Mouse (Mus musculus): ENCODE results near the gene Olfr53. TPM values are rescaled to one million over a fixed set of nuclear protein-coding genes. Genes with fewer than 3 reads are reported as not detected.
"Not testable (repeated sequence)": the region's sequence is repeated elsewhere in the genome, so short reads cannot be mapped to it uniquely, and the experiment has no call there.

The Olfr53 gene
- not detected in 2 replicates for total RNA-seq (2012; rRNA removed)

- Histone ChIP-seq H3K9ac (ENCODE audit: insufficient read depth, low read depth, low read length, poor library complexity, severe bottlenecking) (no peak within 1 kb of the TSS), H3K36me3 (ENCODE audit: control insufficient read depth, insufficient read depth, low read length, poor library complexity, severe bottlenecking) (no peaks in the 10 kb centered on the region), H3K27ac (ENCODE audit: insufficient read depth, low read depth, low read length, poor library complexity, severe bottlenecking) (no peak within 1 kb of the TSS), H3K4me1 (ENCODE audit: control insufficient read depth in 2 of 2, insufficient read depth in 2 of 2, low read length in 2 of 2, poor library complexity in 1 of 2) (no peaks in the 10 kb centered on the region), H3K4me3 (ENCODE audit: insufficient read depth in 1 of 2, low read depth in 1 of 2, low read length in 2 of 2, poor library complexity in 1 of 2, severe bottlenecking in 1 of 2) (no peak within 1 kb of the TSS), H3K9me3 (ENCODE audit: control insufficient read depth, insufficient read depth, low read depth, low read length) (no peaks in the 10 kb centered on the region)
- TF ChIP-seq ZC3H11A (IDR thresholded peaks at IDR 0.05; ENCODE audit: borderline replicate concordance, low read depth, low read length) (no peak), MAFK (IDR thresholded peaks at IDR 0.05; ENCODE audit: insufficient read depth, low read depth, low read length) (no peak), HCFC1 (IDR thresholded peaks at IDR 0.05; ENCODE audit: borderline replicate concordance, insufficient read depth, low read length) (no peak), CHD2 (IDR thresholded peaks at IDR 0.05; ENCODE audit: low read depth, low read length) (no peak), ZNF384 (IDR thresholded peaks at IDR 0.05; ENCODE audit: low read depth, low read length) (no peak)
- no peak for DNase-seq (ENCODE audit: low read depth, low spot score)
- in situ Hi-C loops (cut with MboI; ENCODE audit: low sequenced_read_pairs in 2 of 2, unreplicated experiment in 2 of 2) = no loop called here
Measured at GRCm38 (mm10) chr7:140646152-140646551, at the start of gene Olfr53. Gene Olfr53 (plus strand): TSS chr7:140646452.

- DNase-seq (ENCODE audit: low read depth, low spot score); H3K9ac ChIP-seq (ENCODE audit: insufficient read depth, low read depth, low read length, poor library complexity, severe bottlenecking); H3K4me1 ChIP-seq (ENCODE audit: control insufficient read depth in 2 of 2, insufficient read depth in 2 of 2, low read length in 2 of 2, poor library complexity in 1 of 2); H3K36me3 ChIP-seq (ENCODE audit: control insufficient read depth, insufficient read depth, low read length, poor library complexity, severe bottlenecking); H3K27ac ChIP-seq (ENCODE audit: insufficient read depth, low read depth, low read length, poor library complexity, severe bottlenecking); in situ Hi-C loops (cut with MboI; ENCODE audit: low sequenced_read_pairs in 2 of 2, unreplicated experiment in 2 of 2); H3K9me3 ChIP-seq (ENCODE audit: control insufficient read depth, insufficient read depth, low read depth, low read length); H3K4me3 ChIP-seq (ENCODE audit: insufficient read depth in 1 of 2, low read depth in 1 of 2, low read length in 2 of 2, poor library complexity in 1 of 2, severe bottlenecking in 1 of 2): not testable (repeated sequence)
Measured at GRCm38 (mm10) chr7:140600969-140601368, 45.3 kb upstream of the Olfr53 start, which contains the start of gene Olfr46. Gene Olfr46 (plus strand): TSS chr7:140601269.

- H3K27ac ChIP-seq (ENCODE audit: insufficient read depth, low read depth, low read length, poor library complexity, severe bottlenecking); H3K9ac ChIP-seq (ENCODE audit: insufficient read depth, low read depth, low read length, poor library complexity, severe bottlenecking); H3K4me3 ChIP-seq (ENCODE audit: insufficient read depth in 1 of 2, low read depth in 1 of 2, low read length in 2 of 2, poor library complexity in 1 of 2, severe bottlenecking in 1 of 2); H3K4me1 ChIP-seq (ENCODE audit: control insufficient read depth in 2 of 2, insufficient read depth in 2 of 2, low read length in 2 of 2, poor library complexity in 1 of 2); H3K9me3 ChIP-seq (ENCODE audit: control insufficient read depth, insufficient read depth, low read depth, low read length); H3K36me3 ChIP-seq (ENCODE audit: control insufficient read depth, insufficient read depth, low read length, poor library complexity, severe bottlenecking); in situ Hi-C loops (cut with MboI; ENCODE audit: low sequenced_read_pairs in 2 of 2, unreplicated experiment in 2 of 2); DNase-seq (ENCODE audit: low read depth, low spot score): not testable (repeated sequence)
Measured at GRCm38 (mm10) chr7:140628670-140629069, 17.6 kb upstream of the Olfr53 start, which contains the start of gene Olfr61. Gene Olfr61 (plus strand): TSS chr7:140628970.

GRCm38 (mm10) chr7:140630559-140630958 is 15.7 kb upstream of the Olfr53 start:
- Histone ChIP-seq H3K27ac (ENCODE audit: insufficient read depth, low read depth, low read length, poor library complexity, severe bottlenecking) (no peak overlapping the region), H3K9me3 (ENCODE audit: control insufficient read depth, insufficient read depth, low read depth, low read length) (no peaks in the 10 kb centered on the region), H3K36me3 (ENCODE audit: control insufficient read depth, insufficient read depth, low read length, poor library complexity, severe bottlenecking) (no peaks in the 10 kb centered on the region), H3K4me3 (ENCODE audit: insufficient read depth in 1 of 2, low read depth in 1 of 2, low read length in 2 of 2, poor library complexity in 1 of 2, severe bottlenecking in 1 of 2) (no peak overlapping the region), H3K9ac (ENCODE audit: insufficient read depth, low read depth, low read length, poor library complexity, severe bottlenecking) (no peak overlapping the region), H3K4me1 (ENCODE audit: control insufficient read depth in 2 of 2, insufficient read depth in 2 of 2, low read length in 2 of 2, poor library complexity in 1 of 2) (no peaks in the 10 kb centered on the region; a peak in 1 of 4 replicates)
- no peak for DNase-seq (ENCODE audit: low read depth, low spot score)
- in situ Hi-C loops (cut with MboI; ENCODE audit: low sequenced_read_pairs in 2 of 2, unreplicated experiment in 2 of 2) = no loop called here
- no peak for TF ChIP-seq CHD2 (IDR thresholded peaks at IDR 0.05; ENCODE audit: low read depth, low read length)
- TF ChIP-seq ZNF384 (IDR thresholded peaks at IDR 0.05; ENCODE audit: low read depth, low read length) = no peak
- TF ChIP-seq ZC3H11A (IDR thresholded peaks at IDR 0.05; ENCODE audit: borderline replicate concordance, low read depth, low read length) = no peak
- no peak for TF ChIP-seq MAFK (IDR thresholded peaks at IDR 0.05; ENCODE audit: insufficient read depth, low read depth, low read length)
- TF ChIP-seq HCFC1 (IDR thresholded peaks at IDR 0.05; ENCODE audit: borderline replicate concordance, insufficient read depth, low read length) = no peak

GRCm38 (mm10) chr7:140659630-140660029 is 13.4 kb downstream of the Olfr53 start, which contains the start of gene Olfr539:
Gene Olfr539 (plus strand): TSS chr7:140659930.
- TF ChIP-seq CHD2 (IDR thresholded peaks at IDR 0.05; ENCODE audit: low read depth, low read length) (no peak), ZNF384 (IDR thresholded peaks at IDR 0.05; ENCODE audit: low read depth, low read length) (no peak), HCFC1 (IDR thresholded peaks at IDR 0.05; ENCODE audit: borderline replicate concordance, insufficient read depth, low read length) (no peak), MAFK (IDR thresholded peaks at IDR 0.05; ENCODE audit: insufficient read depth, low read depth, low read length) (no peak), ZC3H11A (IDR thresholded peaks at IDR 0.05; ENCODE audit: borderline replicate concordance, low read depth, low read length) (no peak)
- in situ Hi-C loops (cut with MboI; ENCODE audit: low sequenced_read_pairs in 2 of 2, unreplicated experiment in 2 of 2) = no loop called here

GRCm38 (mm10) chr7:140670693-140671092 is 24.4 kb downstream of the Olfr53 start:
- H3K27ac ChIP-seq (ENCODE audit: insufficient read depth, low read depth, low read length, poor library complexity, severe bottlenecking); DNase-seq (ENCODE audit: low read depth, low spot score); H3K9me3 ChIP-seq (ENCODE audit: control insufficient read depth, insufficient read depth, low read depth, low read length); H3K4me3 ChIP-seq (ENCODE audit: insufficient read depth in 1 of 2, low read depth in 1 of 2, low read length in 2 of 2, poor library complexity in 1 of 2, severe bottlenecking in 1 of 2); H3K9ac ChIP-seq (ENCODE audit: insufficient read depth, low read depth, low read length, poor library complexity, severe bottlenecking); H3K36me3 ChIP-seq (ENCODE audit: control insufficient read depth, insufficient read depth, low read length, poor library complexity, severe bottlenecking); in situ Hi-C loops (cut with MboI; ENCODE audit: low sequenced_read_pairs in 2 of 2, unreplicated experiment in 2 of 2): not testable (repeated sequence)
- peaks cover 3 to 12% of the 10 kb centered on the region in 2 experiments; a peak in 2 of 4 replicates for H3K4me1 ChIP-seq (ENCODE audit: control insufficient read depth in 2 of 2, insufficient read depth in 2 of 2, low read length in 2 of 2, poor library complexity in 1 of 2)

More at GRCm38 (mm10) chr7:140659630-140660029, 13.4 kb downstream of the Olfr53 start, which contains the start of gene Olfr539:
- H3K27ac ChIP-seq (ENCODE audit: insufficient read depth, low read depth, low read length, poor library complexity, severe bottlenecking) = no peak within 1 kb of the TSS
- DNase-seq (ENCODE audit: low read depth, low spot score) = no peak
- no peak within 1 kb of the TSS for H3K4me3 ChIP-seq (ENCODE audit: insufficient read depth in 1 of 2, low read depth in 1 of 2, low read length in 2 of 2, poor library complexity in 1 of 2, severe bottlenecking in 1 of 2)
- no peaks in the 10 kb centered on the region for H3K4me1 ChIP-seq (ENCODE audit: control insufficient read depth in 2 of 2, insufficient read depth in 2 of 2, low read length in 2 of 2, poor library complexity in 1 of 2)
- no peak within 1 kb of the TSS for H3K9ac ChIP-seq (ENCODE audit: insufficient read depth, low read depth, low read length, poor library complexity, severe bottlenecking)
- no peaks in the 10 kb centered on the region for H3K36me3 ChIP-seq (ENCODE audit: control insufficient read depth, insufficient read depth, low read length, poor library complexity, severe bottlenecking)
- H3K9me3 ChIP-seq (ENCODE audit: control insufficient read depth, insufficient read depth, low read depth, low read length) = no peaks in the 10 kb centered on the region
